Mouse (Mus musculus) limb, embryonic 14.5 days (tissue): Measurements from ENCODE around the gene Mbd6. TPM values are rescaled to one million over a fixed set of nuclear protein-coding genes. Genes with fewer than 3 reads are reported as not detected.
A peak's percentile ranks its signal among the peaks of the same experiment; 100 is the strongest.
"Not testable (repeated sequence)": the region's sequence is repeated elsewhere in the genome, so short reads cannot be mapped to it uniquely, and the experiment has no call there.

Experiments
- ATAC-seq: fragments of 200-750 bp; cut with Nextera tagmentation; 2 replicates; pipeline ENCODE4 v1.8.0; 2017; ENCODE audit warnings: low read depth, moderate number of reproducible peaks, moderate TSS enrichment; ENCODE audit not compliant: low FRiP score
- DNase-seq: peaks from one replicate; pipeline ENCODE4 v3.0.0-alpha.2; 2015; ENCODE audit warnings: low spot score
- H3K27ac ChIP-seq: fragments of 300-500 bp; sonication (generic); replicated peaks from 2 replicates; pipeline ENCODE4 v1.5.1; 2014; ENCODE audit warnings: low read depth, mild to moderate bottlenecking, low read length, moderate library complexity, mixed read lengths
- H3K27me3 ChIP-seq: fragments of 300-500 bp; sonication (generic); 2 replicates; pipeline ENCODE4 v1.6.1; 2014; ENCODE audit warnings: low read length, mixed read lengths; ENCODE audit not compliant: control insufficient read depth, insufficient read depth
- H3K36me3 ChIP-seq: fragments of 300-500 bp; sonication (generic); 2 replicates; pipeline ENCODE4 v1.6.1; 2014; ENCODE audit warnings: mild to moderate bottlenecking, low read length, moderate library complexity, mixed read lengths; ENCODE audit not compliant: control insufficient read depth, insufficient read depth
- H3K4me1 ChIP-seq: fragments of 300-500 bp; sonication (generic); 2 replicates; pipeline ENCODE4 v1.6.1; 2014; ENCODE audit warnings: antibody characterized with exemption, low read length, mixed read lengths; ENCODE audit not compliant: control insufficient read depth, insufficient read depth
- H3K4me2 ChIP-seq: fragments of 300-500 bp; sonication (generic); replicated peaks from 2 replicates; pipeline ENCODE4 v1.6.1; 2014; ENCODE audit warnings: low read depth, mild to moderate bottlenecking, low read length, moderate library complexity; ENCODE audit not compliant: severe bottlenecking
- H3K4me3 ChIP-seq: fragments of 300-500 bp; sonication (generic); replicated peaks from 2 replicates; pipeline ENCODE4 v1.5.1; 2014; ENCODE audit warnings: low read length
- H3K9ac ChIP-seq: fragments of 300-500 bp; sonication (generic); 2 replicates; pipeline ENCODE4 v1.6.1; 2014; ENCODE audit warnings: mild to moderate bottlenecking, low read depth, low read length, moderate library complexity; ENCODE audit not compliant: severe bottlenecking
- H3K9me3 ChIP-seq: fragments of 300-500 bp; sonication (generic); 2 replicates; pipeline ENCODE4 v1.6.1; 2016; ENCODE audit warnings: low read length; ENCODE audit not compliant: control insufficient read depth
- POLR2A ChIP-seq: fragments of 200-500 bp; IDR thresholded peaks from 2 replicates; pipeline ENCODE4 v1.8.0; 2012; ENCODE audit warnings: inconsistent platforms, mild to moderate bottlenecking, moderate library complexity, borderline replicate concordance; ENCODE audit not compliant: insufficient read depth, insufficient read length; ENCODE audit errors: extremely low read depth
- WGBS: fragments of 180-500 bp; shearing (Covaris S2); extraction: QIAGEN DNeasy Blood & Tissue Kit; methylation state at CpG from one replicate; pipeline ENCODE4 v1.1.7; 2014; 5-methylcytosine and 5-hydroxymethylcytosine counted together
- polyA plus RNA-seq, 2 experiments: library from polyadenylated mRNA; depleted of rRNA in 1 of 2; stranded (reverse) in 1 of 2; unstranded in 1 of 2; fragments of >200 nt; fragmentation: Nextera tagmentation in 1 of 2; extraction: Ambion mirVana in 1 of 2; gene quantifications; 2 replicates each; pipeline versions ENCODE4 v1.2.1 to v1.2.3; 2012 to 2014

Gene Mbd6
- polyA plus RNA-seq, 2 experiments = 19.9 to 68.1 TPM

- Histone ChIP-seq H3K27ac (no peak overlapping the region), H3K4me2 (no peak overlapping the region), H3K4me3 (no peak overlapping the region), H3K4me1 (peaks cover 4% of the 10 kb centered on the region), H3K27me3 (no peaks in the 10 kb centered on the region), H3K9ac (no peak overlapping the region), H3K36me3 (peaks cover 11% of the 10 kb centered on the region), H3K9me3 (no peaks in the 10 kb centered on the region)
- WGBS = 76% methylated on average over 4 of the region's 4 CpGs
- no peak for TF ChIP-seq POLR2A
- DNase-seq = no peak
- ATAC-seq = no peak
These were observed 24.0 kb upstream of the Mbd6 start for GRCm38 (mm10) chr10:127312858-127313257.

- Histone ChIP-seq H3K4me3 (peak overlapping the region; percentile 69), H3K4me2 (peak overlapping the region; percentile 60), H3K4me1 (peaks cover 4% of the 10 kb centered on the region), H3K9ac (peak overlapping the region; percentile 83), H3K9me3 (no peaks in the 10 kb centered on the region), H3K27ac (peak overlapping the region; percentile 74), H3K36me3 (peaks cover 16% of the 10 kb centered on the region), H3K27me3 (no peaks in the 10 kb centered on the region)
- no peak for TF ChIP-seq POLR2A
- peak; percentile 48 for ATAC-seq
- WGBS = 2% methylated on average over 4 of the region's 4 CpGs
- DNase-seq = peak; percentile 86
These were observed 23.5 kb upstream of the Mbd6 start for GRCm38 (mm10) chr10:127312356-127312676.

DNA sequence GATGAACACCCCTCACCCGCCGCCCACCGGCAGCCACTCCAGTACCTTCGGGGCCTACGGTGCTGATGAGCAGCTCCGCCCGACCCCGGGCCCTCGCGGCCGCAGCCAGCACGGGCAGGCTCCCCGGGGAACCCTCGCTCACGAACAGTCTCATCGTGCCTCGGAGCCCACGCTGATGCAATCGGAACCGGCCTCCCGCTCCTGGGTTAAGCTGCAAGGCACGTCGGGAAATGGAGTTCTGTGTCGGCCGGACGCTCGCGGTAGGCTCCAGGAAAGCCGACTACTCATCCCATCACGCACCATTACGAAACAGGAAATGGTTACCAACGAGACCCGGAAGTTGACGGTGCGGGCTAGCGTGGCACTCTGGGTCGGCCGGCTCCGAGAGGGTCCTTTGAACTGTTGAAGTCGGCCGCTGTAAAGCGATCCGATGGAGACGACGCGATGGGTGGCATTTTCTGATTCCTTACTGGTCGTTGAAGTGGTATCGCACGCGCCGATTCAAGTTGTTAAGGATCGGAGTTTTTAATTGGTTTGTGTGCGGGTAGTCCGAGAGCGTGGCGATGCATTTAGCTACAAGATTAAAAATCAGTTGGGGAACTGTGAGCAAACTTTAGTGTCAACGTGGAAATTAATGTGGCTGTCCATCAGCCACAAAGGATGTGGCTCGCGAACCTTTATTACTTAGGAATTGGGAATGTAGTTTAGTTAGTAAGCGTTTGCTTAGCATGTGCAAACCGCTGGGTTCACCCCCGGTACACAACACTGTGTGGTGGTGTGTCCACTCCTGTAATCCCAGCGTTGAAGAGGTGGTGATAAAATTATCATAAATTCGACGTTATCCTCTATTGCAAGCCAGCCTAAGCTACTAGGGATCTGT is 22.9 kb upstream of the Mbd6 start, which contains the start of gene Mars:
Gene Mars, minus strand, starts transcription at position 311 of the 880 bp plus-strand sequence.
- Histone ChIP-seq H3K36me3 (peaks cover 21% of the 10 kb centered on the region), H3K9me3 (no peaks in the 10 kb centered on the region), H3K4me3 (peak within 1 kb of the TSS; percentile 69), H3K4me2 (peak within 1 kb of the TSS; percentile 60), H3K27me3 (no peaks in the 10 kb centered on the region), H3K4me1 (peaks cover 4% of the 10 kb centered on the region), H3K9ac (peak within 1 kb of the TSS; percentile 83), H3K27ac (peak within 1 kb of the TSS; percentile 74)
- peak; percentile 97 for ATAC-seq
- peak; percentile 34; the same call in 1 of the 2 replicates for TF ChIP-seq POLR2A
- DNase-seq = peak; percentile 97
- WGBS = 1% methylated on average over 65 of the region's 65 CpGs

DNA sequence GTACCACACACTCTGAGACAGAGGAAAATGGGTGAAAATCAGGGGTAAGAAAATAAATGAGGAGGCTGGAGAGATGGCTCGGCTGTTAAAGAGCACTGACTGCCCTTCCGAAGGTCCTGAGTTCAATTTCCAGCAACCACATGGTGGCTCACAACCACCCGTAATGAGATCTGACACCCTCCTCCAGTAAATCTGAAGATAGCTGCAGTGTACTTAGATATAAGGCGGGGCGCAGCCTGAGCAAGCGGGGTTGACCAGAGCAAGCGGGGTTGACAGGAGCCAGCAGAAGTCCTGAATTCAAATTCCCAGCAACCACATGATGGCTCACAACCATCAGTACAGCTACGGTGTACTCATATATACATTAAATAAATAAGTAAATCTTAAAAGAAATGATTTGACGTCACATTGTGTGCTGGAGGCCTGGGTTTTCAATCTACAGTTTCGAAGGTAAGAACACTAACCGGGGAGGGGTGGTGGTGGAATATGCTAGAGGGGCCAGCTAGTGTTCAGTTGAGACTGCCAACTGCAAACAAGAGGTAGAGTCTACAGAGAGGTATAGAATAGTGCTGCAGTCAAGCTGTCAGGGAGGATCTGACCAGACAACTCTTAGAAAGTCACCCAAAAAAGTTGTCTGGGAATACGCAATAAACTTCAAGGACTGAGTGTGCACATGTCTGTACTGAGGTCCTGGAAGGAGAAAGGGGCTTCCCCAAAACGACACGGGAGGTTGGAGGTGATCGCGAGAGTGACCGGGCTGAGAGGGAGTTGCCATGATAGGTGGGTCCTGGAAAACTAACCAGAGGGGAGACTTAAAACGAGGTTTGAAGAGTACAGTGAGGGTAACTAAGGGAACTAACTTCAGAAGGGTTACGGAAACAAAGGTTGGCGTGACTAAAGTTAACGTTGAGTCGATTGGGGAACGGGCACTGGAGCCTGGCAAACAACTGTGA is 22.0 kb upstream of the Mbd6 start:
- peak; percentile 51 for ATAC-seq
- Histone ChIP-seq H3K9ac (peak overlapping the region; percentile 83), H3K9me3 (no peaks in the 10 kb centered on the region), H3K4me2 (peak overlapping the region; percentile 60), H3K36me3 (peaks cover 31% of the 10 kb centered on the region), H3K27ac (peak overlapping the region; percentile 74), H3K27me3 (no peaks in the 10 kb centered on the region), H3K4me3 (peak overlapping the region; percentile 69), H3K4me1 (peaks cover 4% of the 10 kb centered on the region)
- WGBS = 37% methylated on average over 23 of the region's 23 CpGs
- TF ChIP-seq POLR2A = no peak
- peak; percentile 36 for DNase-seq

- not testable (repeated sequence) for H3K4me1 ChIP-seq, DNase-seq, H3K4me2 ChIP-seq, H3K27ac ChIP-seq, H3K9ac ChIP-seq, H3K4me3 ChIP-seq, ATAC-seq, H3K9me3 ChIP-seq, H3K27me3 ChIP-seq
- WGBS = 89% methylated on average over 3 of the region's 3 CpGs
- H3K36me3 ChIP-seq = peaks cover 47% of the 10 kb centered on the region
These were observed 20.3 kb upstream of the Mbd6 start for GRCm38 (mm10) chr10:127309167-127309566.
